Mouse (Mus musculus): ENCODE data around the gene Tmem262. TPM values are rescaled to one million over a fixed set of nuclear protein-coding genes. Genes with fewer than 3 reads are reported as not detected.

The Tmem262 gene
- total RNA-seq, 2 experiments from 2014 or later = not detected

Small RNAs within 50 kb of the gene (microRNA-seq; reads per million reads assigned to microRNA genes)
- gene Mir6988 = 0 to 0.72 reads per million in 2 experiments

Other genes with a start within 250 kb of the Tmem262 start
- gene Frmd8, start 204.8 kb upstream of the Tmem262 start, total RNA-seq (2021) = 1 to 10 TPM; 4.5 to 5.0 TPM
- 1 to 10 TPM in 1 of 2 experiments, under 1 TPM in 1; 0.99 to 1.0 TPM for gene Slc25a45, start 202.2 kb upstream of the Tmem262 start, total RNA-seq (2021)
- under 1 TPM in 1 of 2 experiments, not detected in 1; 0.20 TPM for gene Tigd3, start 185.9 kb upstream of the Tmem262 start, total RNA-seq (2021)
- gene Dpf2, start 167.0 kb upstream of the Tmem262 start, total RNA-seq (2021) = 10 to 100 TPM; 75.1 to 81.4 TPM
- 10 to 100 TPM; 10.1 to 12.4 TPM for gene Cdc42ep2, start 155.2 kb upstream of the Tmem262 start, total RNA-seq (2021)
- 10 to 100 TPM in 1 of 2 experiments, 1 to 10 TPM in 1; 8.6 to 11.6 TPM for gene Pola2, start 115.8 kb upstream of the Tmem262 start, total RNA-seq (2021)
- gene Slc22a20, start 93.9 kb upstream of the Tmem262 start, total RNA-seq (2021) = not detected
- gene Capn1, start 64.1 kb upstream of the Tmem262 start, total RNA-seq (2021) = 10 to 100 TPM; 82.6 to 95.2 TPM
- gene Syvn1, start 33.5 kb upstream of the Tmem262 start, total RNA-seq (2021) = 10 to 100 TPM; 14.4 to 15.8 TPM
- gene Mrpl49, start 22.2 kb upstream of the Tmem262 start, total RNA-seq (2021) = 10 to 100 TPM; 25.8 TPM
- gene Fau, start 22.2 kb upstream of the Tmem262 start, total RNA-seq (2021) = 100 to 1,000 TPM; 333 to 400 TPM
- 1 to 10 TPM; 7.6 to 9.0 TPM for gene Znhit2, start 18.8 kb upstream of the Tmem262 start, total RNA-seq (2021)
- 1 to 10 TPM; 4.9 to 5.1 TPM for gene Tm7sf2, start 11.7 kb upstream of the Tmem262 start, total RNA-seq (2021)
- 10 to 100 TPM; 15.7 to 19.3 TPM for gene Vps51, start 2.8 kb upstream of the Tmem262 start, total RNA-seq (2021)
- not detected for gene Gm28374, start 2.2 kb downstream of the Tmem262 start, total RNA-seq (2021)
- gene Zfpl1, start 4.9 kb downstream of the Tmem262 start, total RNA-seq (2021) = 10 to 100 TPM; 10.2 to 10.3 TPM
- gene Cdca5, start 5.0 kb downstream of the Tmem262 start, total RNA-seq (2021) = under 1 TPM in 1 of 2 experiments, not detected in 1; 0.28 TPM
- not detected for gene AC131692.1, start 14.4 kb downstream of the Tmem262 start, total RNA-seq (2021)
- not detected for gene Naaladl1, start 25.7 kb downstream of the Tmem262 start, total RNA-seq (2021)
- 1 to 10 TPM; 8.7 to 9.8 TPM for gene Sac3d1, start 38.6 kb downstream of the Tmem262 start, total RNA-seq (2021)
- gene Snx15, start 48.3 kb downstream of the Tmem262 start, total RNA-seq (2021) = 10 to 100 TPM in 1 of 2 experiments, 1 to 10 TPM in 1; 8.6 to 10.6 TPM
- under 1 TPM; 0.17 to 0.26 TPM for gene Batf2, start 61.0 kb downstream of the Tmem262 start, total RNA-seq (2021)
- 10 to 100 TPM; 51.8 to 62.6 TPM for gene Arl2, start 61.5 kb downstream of the Tmem262 start, total RNA-seq (2021)
- not detected for gene Majin, start 104.4 kb downstream of the Tmem262 start, total RNA-seq (2021)
- not detected for gene Gpha2, start 146.3 kb downstream of the Tmem262 start, total RNA-seq (2021)
- 10 to 100 TPM; 32.2 to 34.6 TPM for gene Ppp2r5b, start 155.8 kb downstream of the Tmem262 start, total RNA-seq (2021)
- gene Atg2a, start 161.6 kb downstream of the Tmem262 start, total RNA-seq (2021) = 10 to 100 TPM; 16.5 to 18.0 TPM
- gene Ehd1, start 196.7 kb downstream of the Tmem262 start, total RNA-seq (2021) = 10 to 100 TPM; 23.5 to 36.0 TPM
- 1 to 10 TPM; 4.3 to 5.2 TPM for gene Cdc42bpg, start 226.4 kb downstream of the Tmem262 start, total RNA-seq (2021)